Mouse (Mus musculus) embryo, embryonic 9.5 days (tissue): ENCODE measurements around the gene Polk.

Experiments
- DNase-seq: peaks from one replicate; pipeline ENCODE4 v3.0.0-alpha.2; 2017; ENCODE audit errors: extremely low spot score

Polk gene

GRCm38 (mm10) chr13:96542081-96542889 lies at the start of gene Polk, which contains the start of gene Col4a3bp:
TSS of gene Polk (minus strand) at chr13:96542579.
TSS of gene Col4a3bp (plus strand) at chr13:96542618.
- peak; percentile 97 for DNase-seq

- no peak for DNase-seq
Measured at GRCm38 (mm10) chr13:96588642-96589041, 46.3 kb upstream of the Polk start.

- DNase-seq = no peak
Measured at GRCm38 (mm10) chr13:96586540-96586939, 44.2 kb upstream of the Polk start.

GRCm38 (mm10) chr13:96584201-96584600 lies 41.8 kb upstream of the Polk start:
- no peak for DNase-seq

GRCm38 (mm10) chr13:96579979-96580378 lies 37.6 kb upstream of the Polk start:
- DNase-seq = no peak

- no peak for DNase-seq
Measured at GRCm38 (mm10) chr13:96579104-96579503, 36.7 kb upstream of the Polk start.

GRCm38 (mm10) chr13:96574170-96574569 lies 31.8 kb upstream of the Polk start:
- DNase-seq = no peak

- DNase-seq = no peak
Measured at GRCm38 (mm10) chr13:96571016-96571361, 28.6 kb upstream of the Polk start.

- no peak for DNase-seq
Measured at GRCm38 (mm10) chr13:96570313-96571015, 28.1 kb upstream of the Polk start.

- DNase-seq = no peak
Measured at GRCm38 (mm10) chr13:96567977-96568376, 25.6 kb upstream of the Polk start.

- no peak for DNase-seq
Measured at GRCm38 (mm10) chr13:96555099-96555498, 12.7 kb upstream of the Polk start.

- DNase-seq = no peak
Measured at GRCm38 (mm10) chr13:96547941-96548340, 5.6 kb upstream of the Polk start.

- no peak for DNase-seq
Measured at GRCm38 (mm10) chr13:96547250-96547649, 4.9 kb upstream of the Polk start.

- no peak for DNase-seq
Measured at GRCm38 (mm10) chr13:96544506-96544905, 2.1 kb upstream of the Polk start.

GRCm38 (mm10) chr13:96542901-96543891 lies 817 bp upstream of the Polk start:
- no peak for DNase-seq

- DNase-seq = no peak
Measured at GRCm38 (mm10) chr13:96541381-96541780, 998 bp downstream of the Polk start.

GRCm38 (mm10) chr13:96538103-96538502 lies 4.3 kb downstream of the Polk start:
- DNase-seq = no peak

GRCm38 (mm10) chr13:96536821-96537572 lies 5.4 kb downstream of the Polk start:
- no peak for DNase-seq

- DNase-seq = no peak
Measured at GRCm38 (mm10) chr13:96533742-96534141, 8.6 kb downstream of the Polk start.

- no peak for DNase-seq
Measured at GRCm38 (mm10) chr13:96532176-96532575, 10.2 kb downstream of the Polk start.

GRCm38 (mm10) chr13:96530064-96530463 lies 12.3 kb downstream of the Polk start:
- DNase-seq = no peak
